Mouse (Mus musculus) thymus, adult 2 months (tissue): ENCODE measurements around the gene Phactr2. TPM values are rescaled to one million over a fixed set of nuclear protein-coding genes. Genes with fewer than 3 reads are reported as not detected.

Experiments
- DNase-seq: peaks from one replicate; pipeline ENCODE4 v3.0.0; 2021
- H3K27ac ChIP-seq: fragments of 200-500 bp; 2 replicates; pipeline ENCODE4 v1.5.1; 2012; ENCODE audit warnings: low read length, control low read depth; ENCODE audit not compliant: control insufficient read depth, insufficient read depth
- H3K27me3 ChIP-seq: fragments of 200-500 bp; 2 replicates; pipeline ENCODE4 v1.6.1; 2012; ENCODE audit warnings: mild to moderate bottlenecking, low read length, moderate library complexity, mixed read lengths; ENCODE audit not compliant: control insufficient read depth, insufficient read depth
- H3K36me3 ChIP-seq: fragments of 200-500 bp; 2 replicates; pipeline ENCODE4 v1.6.1; 2012; ENCODE audit warnings: mild to moderate bottlenecking, low read length, moderate library complexity; ENCODE audit not compliant: control insufficient read depth, insufficient read depth
- H3K4me1 ChIP-seq: fragments of 200-500 bp; replicated peaks from 2 replicates; pipeline ENCODE4 v1.6.1; 2012; ENCODE audit warnings: low read length; ENCODE audit not compliant: control insufficient read depth, insufficient read depth
- H3K4me3 ChIP-seq: fragments of 200-500 bp; 2 replicates; pipeline ENCODE4 v1.5.1; 2012; ENCODE audit warnings: mild to moderate bottlenecking, low read length, control low read depth, moderate library complexity; ENCODE audit not compliant: control insufficient read depth, insufficient read depth
- CTCF ChIP-seq: fragments of 200-500 bp; IDR thresholded peaks from 2 replicates; pipeline ENCODE4 v1.5.1; 2012; ENCODE audit warnings: mild to moderate bottlenecking, control low read depth, low read length, moderate library complexity, borderline replicate concordance; ENCODE audit not compliant: control insufficient read depth, poor library complexity, insufficient read depth; ENCODE audit errors: extremely low read depth
- POLR2A ChIP-seq: fragments of 200-500 bp; IDR thresholded peaks from 2 replicates; pipeline ENCODE4 v1.6.1; 2012; ENCODE audit warnings: mild to moderate bottlenecking, low read length, control low read depth, moderate library complexity; ENCODE audit not compliant: control insufficient read depth, poor library complexity, insufficient read depth; ENCODE audit errors: extremely low read depth
- WGBS: fragments of 180-500 bp; shearing (Covaris S2); methylation state at CpG from one replicate; pipeline ENCODE4 v1.1.7; 2018; 5-methylcytosine and 5-hydroxymethylcytosine counted together
- polyA plus RNA-seq: library from polyadenylated mRNA; depleted of rRNA; stranded (reverse); fragments of >200 nt; gene quantifications from 2 replicates; pipeline ENCODE4 v1.2.3, GENCODE M21; 2012

The Phactr2 gene
- polyA plus RNA-seq, 1 experiment, result 3.7 TPM

DNA sequence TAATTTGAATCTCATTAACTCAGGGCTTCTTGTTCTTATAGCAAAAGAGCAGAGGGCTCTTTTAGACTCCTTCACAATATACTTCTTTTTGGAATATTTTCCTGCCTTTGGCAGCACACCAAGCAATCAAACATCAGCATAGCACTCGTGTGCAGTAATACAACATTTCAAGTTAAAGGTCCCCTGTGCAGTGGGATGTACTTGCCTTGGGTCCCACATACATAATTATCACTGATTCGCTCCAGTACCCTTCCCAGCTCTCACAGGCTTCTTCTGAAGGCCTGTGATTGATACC lies 110.0 kb downstream of the Phactr2 start:
- TF ChIP-seq POLR2A (no peak), CTCF (no peak)
- no peak for DNase-seq
- Histone ChIP-seq H3K27ac (no peak overlapping the region), H3K4me1 (no peaks in the 10 kb centered on the region), H3K27me3 (no peaks in the 10 kb centered on the region), H3K4me3 (no peak overlapping the region), H3K36me3 (no peaks in the 10 kb centered on the region)
- WGBS, result 84% methylated on average over 2 of the region's 2 CpGs

DNA sequence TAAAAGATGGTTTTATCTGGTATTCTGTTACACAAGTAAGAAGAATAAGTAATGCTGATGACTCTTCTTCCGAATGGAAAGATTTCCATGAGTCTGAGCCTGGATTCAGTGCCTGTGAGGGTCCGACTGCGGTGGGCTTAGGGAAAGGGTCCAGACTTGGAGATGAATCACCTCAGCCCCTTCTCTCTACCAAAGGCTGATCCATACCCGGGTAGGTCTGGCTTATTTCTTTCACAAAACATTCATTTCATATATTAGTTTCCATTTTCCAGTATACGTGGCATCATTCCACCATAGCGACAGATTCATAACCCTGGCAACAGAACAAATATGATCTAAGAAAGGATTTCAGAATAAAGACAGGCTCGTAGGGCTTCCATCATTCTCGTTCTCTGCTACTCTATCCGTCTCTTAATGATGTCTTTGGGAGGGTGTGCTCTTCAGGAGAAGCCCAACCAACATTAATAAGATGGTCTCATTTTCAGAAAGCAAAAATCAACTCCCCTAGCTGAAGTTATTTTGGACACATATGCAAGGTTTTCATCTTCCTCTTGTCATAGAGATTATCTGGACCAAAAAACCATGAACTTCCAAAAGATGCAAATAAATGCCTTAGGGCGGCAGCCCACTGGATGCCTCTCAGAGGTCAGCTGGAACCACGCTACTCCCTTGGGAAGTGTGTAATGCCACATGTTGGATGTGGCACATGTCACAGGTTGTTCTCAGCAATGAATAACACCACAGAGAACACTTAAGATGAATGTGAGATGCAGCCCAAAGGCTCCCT lies 110.5 kb downstream of the Phactr2 start:
- TF ChIP-seq POLR2A, result no peak
- no peak for TF ChIP-seq CTCF
- Histone ChIP-seq H3K27ac (no peak overlapping the region), H3K36me3 (no peaks in the 10 kb centered on the region), H3K4me3 (no peak overlapping the region), H3K4me1 (no peaks in the 10 kb centered on the region), H3K27me3 (no peaks in the 10 kb centered on the region)
- WGBS, result 94% methylated on average over 11 of the region's 11 CpGs
- no peak for DNase-seq

DNA sequence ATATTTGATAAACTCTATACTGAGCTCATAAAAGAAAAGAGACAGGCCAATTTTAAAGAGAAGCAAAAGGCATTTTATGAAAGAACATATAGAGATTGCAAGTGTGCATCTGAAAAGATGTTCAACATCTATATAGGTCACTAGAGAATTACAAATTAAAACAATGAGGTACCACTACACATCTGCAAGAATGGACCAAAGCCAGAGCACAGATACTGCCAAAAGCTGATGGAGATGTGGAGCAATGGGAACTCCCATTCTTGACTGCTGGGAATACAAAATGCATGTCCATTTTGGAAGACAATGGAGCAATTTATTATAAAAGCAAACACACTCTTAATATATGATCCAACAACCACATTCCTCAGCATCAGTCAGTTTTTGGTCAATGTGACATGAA lies 113.3 kb downstream of the Phactr2 start:
- no peaks in the 10 kb centered on the region for H3K27me3 ChIP-seq
- TF ChIP-seq CTCF (no peak), POLR2A (no peak)

DNA sequence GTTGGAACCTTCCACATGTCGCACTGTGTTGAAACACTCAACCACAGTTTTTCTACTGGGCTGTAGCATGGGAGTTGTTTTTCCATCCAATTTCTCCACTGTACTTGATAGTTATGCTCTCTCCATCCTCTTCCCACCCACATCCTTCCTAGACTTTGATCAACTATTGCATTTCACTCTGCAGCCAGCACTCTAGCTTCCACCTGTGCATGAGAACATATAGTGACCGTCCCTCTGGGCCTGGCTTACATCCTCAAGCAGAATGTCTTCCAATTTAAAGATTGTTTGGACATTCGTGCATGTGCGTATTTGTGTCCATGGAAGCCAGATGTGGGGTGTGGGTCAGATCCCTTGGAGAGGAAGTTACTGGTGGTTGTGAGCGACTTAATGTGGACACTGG lies 114.4 kb downstream of the Phactr2 start:
- Histone ChIP-seq H3K4me1 (no peaks in the 10 kb centered on the region), H3K27me3 (no peaks in the 10 kb centered on the region), H3K4me3 (no peak overlapping the region), H3K27ac (no peak overlapping the region), H3K36me3 (no peaks in the 10 kb centered on the region)
- TF ChIP-seq POLR2A (no peak), CTCF (no peak)
- WGBS, result 96% methylated on average over 5 of the region's 5 CpGs
- no peak for DNase-seq

More for the DNA sequence above, 113.3 kb downstream of the Phactr2 start:
- DNase-seq, result no peak
- Histone ChIP-seq H3K36me3 (no peaks in the 10 kb centered on the region), H3K27ac (no peak overlapping the region), H3K4me3 (no peak overlapping the region), H3K4me1 (no peaks in the 10 kb centered on the region)

DNA sequence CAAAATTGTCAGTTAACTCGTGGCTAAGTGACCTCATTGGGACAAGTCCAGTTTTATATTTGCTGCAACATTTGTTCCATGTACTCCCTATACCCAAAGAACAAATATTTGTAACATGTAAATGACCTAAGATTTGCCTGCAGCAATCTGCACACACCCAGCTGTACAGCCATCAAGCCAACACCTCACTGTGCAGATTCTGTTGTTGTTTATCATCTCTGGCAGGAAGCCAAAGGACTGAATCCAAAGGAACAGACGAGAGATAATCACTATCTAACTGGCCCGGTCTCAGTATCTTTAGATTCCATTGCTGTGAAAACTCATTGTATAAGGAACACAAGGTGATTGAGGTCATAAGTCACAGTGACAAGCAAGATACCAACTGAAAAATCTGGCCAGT lies 115.5 kb downstream of the Phactr2 start:
- 87% methylated on average over 3 of the region's 3 CpGs for WGBS
- TF ChIP-seq POLR2A, result no peak
- TF ChIP-seq CTCF, result no peak
- no peaks in the 10 kb centered on the region for H3K4me1 ChIP-seq
- no peaks in the 10 kb centered on the region for H3K27me3 ChIP-seq
- no peak overlapping the region for H3K27ac ChIP-seq
- no peak for DNase-seq
- H3K36me3 ChIP-seq, result no peaks in the 10 kb centered on the region
- H3K4me3 ChIP-seq, result no peak overlapping the region

DNA sequence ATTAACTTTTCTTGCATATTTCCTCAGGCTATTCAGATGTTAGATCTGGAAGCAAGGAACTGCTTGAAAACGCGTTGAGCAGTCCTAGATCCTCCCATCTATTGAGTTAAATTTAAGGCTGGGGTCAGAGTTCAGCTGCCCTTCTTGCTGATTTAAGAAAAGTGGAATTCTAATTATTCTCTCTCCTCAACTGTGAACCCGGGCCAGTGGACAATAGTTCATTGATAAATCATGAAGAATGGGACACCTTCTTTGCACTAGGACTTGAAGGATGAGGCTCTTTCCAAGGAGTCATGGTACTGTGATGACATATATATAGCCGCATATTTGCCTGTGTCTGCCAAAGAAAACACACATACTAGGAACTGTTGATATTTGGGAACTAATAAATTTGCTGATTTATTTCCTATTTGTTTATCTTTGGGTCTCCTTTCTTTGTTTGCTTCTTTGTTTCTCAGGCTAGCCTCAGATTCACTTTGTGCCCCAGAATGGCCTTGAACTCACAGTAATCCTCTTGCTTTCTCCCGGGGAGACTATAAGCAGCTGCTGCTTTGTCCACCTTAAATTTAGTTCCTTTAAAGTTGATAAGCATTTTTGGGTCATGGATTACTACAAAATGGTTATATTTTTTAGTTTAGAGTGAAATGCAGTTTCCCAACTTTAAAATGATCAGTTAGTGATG lies 127.5 kb downstream of the Phactr2 start:
- TF ChIP-seq CTCF (no peak), POLR2A (no peak)
- 91% methylated on average over 5 of the region's 5 CpGs for WGBS
- H3K4me1 ChIP-seq, result no peaks in the 10 kb centered on the region
- DNase-seq, result no peak
- no peak overlapping the region for H3K27ac ChIP-seq
- no peaks in the 10 kb centered on the region for H3K36me3 ChIP-seq
- H3K27me3 ChIP-seq, result no peaks in the 10 kb centered on the region
- H3K4me3 ChIP-seq, result no peak overlapping the region

DNA sequence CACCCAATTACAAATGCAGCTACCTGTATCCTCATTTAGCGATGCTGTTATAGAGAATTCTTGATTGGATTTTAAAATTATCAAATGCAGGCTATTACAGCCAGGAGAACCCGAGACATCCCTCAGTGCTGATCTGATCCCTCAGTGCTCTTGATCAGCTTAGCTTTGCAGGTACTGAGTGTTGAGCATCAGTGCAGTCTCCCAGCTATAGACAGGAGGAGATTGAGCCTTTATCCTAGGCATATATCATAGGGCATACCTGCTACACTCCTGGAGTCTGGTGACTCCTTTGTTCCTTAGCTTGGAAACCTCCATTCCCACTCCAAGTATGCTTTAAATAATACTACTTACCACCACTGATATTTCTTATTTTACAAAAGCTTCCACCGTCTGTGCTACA lies 133.6 kb downstream of the Phactr2 start:
- no peak for DNase-seq
- no peaks in the 10 kb centered on the region for H3K36me3 ChIP-seq
- no peak overlapping the region for H3K27ac ChIP-seq
- no peaks in the 10 kb centered on the region for H3K4me1 ChIP-seq
- H3K27me3 ChIP-seq, result no peaks in the 10 kb centered on the region
- no peak overlapping the region for H3K4me3 ChIP-seq
- 94% methylated on average over 3 of the region's 3 CpGs for WGBS
- no peak for TF ChIP-seq POLR2A
- TF ChIP-seq CTCF, result no peak
